Mouse (Mus musculus) granulocyte monocyte progenitor cell, adult 5-6 weeks (primary cell): ENCODE data around the gene Olfr875. TPM values are rescaled to one million over a fixed set of nuclear protein-coding genes. Genes with fewer than 3 reads are reported as not detected.

ENCODE experiments used
- total RNA-seq, 2 experiments: library from RNA; stranded (forward) in 1 of 2; stranded (reverse) in 1 of 2; fragments of 200-712, 200-1000 nt in 1 of 2; fragments of >200 nt in 1 of 2; fragmentation: Nextera tagmentation in 1 of 2; gene quantifications; 2 replicates each; pipeline ENCODE4 v1.2.3; 2014 to 2017

Olfr875 gene
- total RNA-seq, 2 experiments from 2014 or later: not detected

Other genes starting within 250 kb of the Olfr875 start
- not detected in 2 replicates for gene Esam, start 243.8 kb upstream of the Olfr875 start, total RNA-seq (2014; fragmentation: Nextera tagmentation)
- gene Esam, start 243.8 kb upstream of the Olfr875 start, total RNA-seq (2017): not detected in 2 replicates
- gene Vsig2, start 232.6 kb upstream of the Olfr875 start, total RNA-seq (2014; fragmentation: Nextera tagmentation): 3.1 TPM in 1 of 2 replicates, not detected in the other
- gene Vsig2, start 232.6 kb upstream of the Olfr875 start, total RNA-seq (2017): not detected in 2 replicates
- gene Nrgn, start 219.0 kb upstream of the Olfr875 start, total RNA-seq (2014; fragmentation: Nextera tagmentation): 4.3 and 12.5 TPM in 2 replicates
- gene Nrgn, start 219.0 kb upstream of the Olfr875 start, total RNA-seq (2017): 1.2 and 1.9 TPM in 2 replicates
- gene Siae, start 216.2 kb upstream of the Olfr875 start, total RNA-seq (2014; fragmentation: Nextera tagmentation): 11.0 and 16.9 TPM in 2 replicates
- gene Siae, start 216.2 kb upstream of the Olfr875 start, total RNA-seq (2017): 10.3 and 10.8 TPM in 2 replicates
- 1.3 and 2.4 TPM in 2 replicates for gene Spa17, start 158.1 kb upstream of the Olfr875 start, total RNA-seq (2014; fragmentation: Nextera tagmentation)
- 1.2 and 2.2 TPM in 2 replicates for gene Spa17, start 158.1 kb upstream of the Olfr875 start, total RNA-seq (2017)
- gene Tbrg1, start 114.5 kb upstream of the Olfr875 start, total RNA-seq (2014; fragmentation: Nextera tagmentation): 21.5 and 29.7 TPM in 2 replicates
- gene Tbrg1, start 114.5 kb upstream of the Olfr875 start, total RNA-seq (2017): 33.3 and 33.7 TPM in 2 replicates
- not detected in 2 replicates for gene Panx3, start 102.6 kb upstream of the Olfr875 start, total RNA-seq (2014; fragmentation: Nextera tagmentation)
- not detected in 2 replicates for gene Panx3, start 102.6 kb upstream of the Olfr875 start, total RNA-seq (2017)
- gene Olfr160, start 55.6 kb upstream of the Olfr875 start, total RNA-seq (2014; fragmentation: Nextera tagmentation): not detected in 2 replicates
- not detected in 2 replicates for gene Olfr160, start 55.6 kb upstream of the Olfr875 start, total RNA-seq (2017)
- not detected in 2 replicates for gene Olfr874, start 26.8 kb upstream of the Olfr875 start, total RNA-seq (2014; fragmentation: Nextera tagmentation)
- not detected in 2 replicates for gene Olfr874, start 26.8 kb upstream of the Olfr875 start, total RNA-seq (2017)
- not detected in 2 replicates for gene Olfr876, start 31.2 kb downstream of the Olfr875 start, total RNA-seq (2014; fragmentation: Nextera tagmentation)
- not detected in 2 replicates for gene Olfr876, start 31.2 kb downstream of the Olfr875 start, total RNA-seq (2017)
- not detected in 2 replicates for gene Olfr877, start 82.4 kb downstream of the Olfr875 start, total RNA-seq (2014; fragmentation: Nextera tagmentation)
- gene Olfr877, start 82.4 kb downstream of the Olfr875 start, total RNA-seq (2017): not detected in 2 replicates
- not detected in 2 replicates for gene Olfr145, start 124.9 kb downstream of the Olfr875 start, total RNA-seq (2014; fragmentation: Nextera tagmentation)
- gene Olfr145, start 124.9 kb downstream of the Olfr875 start, total RNA-seq (2017): not detected in 2 replicates
- not detected in 2 replicates for gene Olfr878, start 146.0 kb downstream of the Olfr875 start, total RNA-seq (2014; fragmentation: Nextera tagmentation)
- not detected in 2 replicates for gene Olfr878, start 146.0 kb downstream of the Olfr875 start, total RNA-seq (2017)
- not detected in 2 replicates for gene Olfr881, start 220.0 kb downstream of the Olfr875 start, total RNA-seq (2014; fragmentation: Nextera tagmentation)
- gene Olfr881, start 220.0 kb downstream of the Olfr875 start, total RNA-seq (2017): not detected in 2 replicates